Mouse (Mus musculus): ENCODE results near the gene Thada.
A peak's percentile ranks its signal among the peaks of the same experiment; 100 is the strongest.
"Not testable (repeated sequence)": the region's sequence is repeated elsewhere in the genome, so short reads cannot be mapped to it uniquely, and the experiment has no call there.

Gene Thada

DNA sequence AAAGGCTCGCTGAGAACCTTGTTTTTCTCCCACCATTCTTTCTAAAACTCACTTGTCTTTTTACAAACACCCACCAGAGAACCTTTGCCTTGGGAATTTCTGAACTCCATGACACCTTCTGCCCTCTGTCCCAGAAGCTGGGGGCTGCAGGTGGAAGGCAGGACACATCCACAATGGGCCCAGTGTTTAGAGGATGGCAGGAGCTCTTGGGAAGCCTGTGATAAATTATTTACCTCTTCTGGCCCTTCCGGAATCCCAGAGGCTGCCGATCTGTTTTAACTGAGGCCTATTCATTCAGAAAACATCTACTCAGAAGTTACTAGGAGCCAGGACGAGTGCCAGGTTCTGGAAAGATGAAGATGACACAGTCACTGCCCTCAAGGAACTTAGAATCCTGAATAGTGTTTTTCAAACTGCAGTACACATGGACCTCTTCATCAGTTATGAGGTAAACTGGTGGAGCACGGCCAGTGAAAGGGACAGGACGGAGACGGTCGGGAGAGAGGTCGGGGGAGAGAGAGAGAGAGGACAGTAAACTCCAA lies 209.7 kb downstream of the Thada start:
- DNase-seq = peak; percentile 38 to 53

DNA sequence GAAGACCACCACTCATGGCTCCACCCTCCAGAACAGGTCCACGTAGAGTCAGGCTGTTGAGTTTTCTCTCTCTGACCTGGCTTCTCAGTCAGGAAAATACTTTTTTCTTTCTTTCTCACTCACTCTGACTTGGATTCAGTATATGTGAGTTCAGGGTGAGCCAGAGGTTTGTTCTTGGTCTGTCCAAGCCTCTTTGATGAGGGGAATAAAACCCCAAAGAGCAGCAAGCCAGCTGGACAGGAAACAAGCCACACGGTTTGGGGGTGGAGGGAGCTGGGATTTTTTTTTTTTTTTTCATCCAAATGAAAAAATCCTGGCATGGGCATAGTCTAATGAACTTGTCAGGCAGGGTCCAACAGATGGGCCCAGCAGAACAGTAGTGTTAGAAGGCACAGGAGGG lies 210.2 kb downstream of the Thada start:
- no peak for DNase-seq

DNA sequence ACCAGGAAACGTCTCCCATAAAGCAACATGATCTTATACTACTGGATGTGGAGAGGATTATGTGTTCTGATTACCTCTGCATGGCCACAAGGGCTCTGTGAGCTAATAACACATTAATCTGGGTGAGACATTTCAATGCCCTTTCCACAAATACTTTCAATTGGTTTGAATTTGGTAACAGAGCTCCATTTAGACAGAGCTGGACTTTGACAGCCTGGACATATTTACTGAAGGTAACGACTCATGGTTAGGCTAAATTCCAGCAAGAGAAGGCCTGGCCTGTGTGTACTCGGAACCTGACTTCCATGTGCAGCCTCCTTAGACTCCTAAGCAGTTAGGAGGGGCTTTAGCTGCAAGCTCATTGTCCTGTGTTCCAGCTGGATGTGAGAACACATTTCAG lies 214.6 kb downstream of the Thada start:
- no peak for DNase-seq

DNA sequence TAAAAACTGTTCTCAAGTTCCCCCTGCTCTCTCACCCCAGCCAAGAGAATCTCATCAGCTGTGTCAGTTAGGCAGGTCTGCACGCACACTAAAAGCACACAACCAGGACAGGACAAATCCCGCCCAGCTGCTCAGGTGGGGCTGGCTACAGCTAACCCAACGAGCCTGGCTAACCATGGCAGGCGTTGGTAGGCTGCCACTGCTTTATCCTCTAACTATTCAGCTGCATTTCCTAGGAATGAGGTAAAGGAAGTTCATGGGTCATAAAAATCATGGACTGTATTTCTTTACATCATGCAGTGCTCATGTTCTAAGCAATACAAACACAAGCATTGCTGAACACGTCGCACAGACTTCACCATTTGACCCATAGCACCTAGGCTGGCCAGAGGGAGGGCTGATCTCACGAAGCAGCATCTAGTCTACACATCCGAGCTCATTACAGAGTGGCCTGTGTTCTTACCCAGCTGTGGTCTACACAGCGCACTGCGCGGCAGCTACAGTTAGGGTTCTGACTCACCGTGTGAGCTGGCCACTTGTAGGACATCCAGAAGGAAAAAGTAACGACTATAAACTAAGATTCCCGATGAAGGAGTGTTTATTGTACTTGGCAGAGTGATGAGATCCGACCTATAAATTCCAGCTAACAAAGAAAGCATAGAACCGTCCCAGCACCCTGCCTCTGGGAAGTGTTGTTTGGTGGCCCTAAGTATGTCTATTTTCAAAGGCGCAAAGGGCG lies 221.7 kb downstream of the Thada start:
- DNase-seq = no peak

DNA sequence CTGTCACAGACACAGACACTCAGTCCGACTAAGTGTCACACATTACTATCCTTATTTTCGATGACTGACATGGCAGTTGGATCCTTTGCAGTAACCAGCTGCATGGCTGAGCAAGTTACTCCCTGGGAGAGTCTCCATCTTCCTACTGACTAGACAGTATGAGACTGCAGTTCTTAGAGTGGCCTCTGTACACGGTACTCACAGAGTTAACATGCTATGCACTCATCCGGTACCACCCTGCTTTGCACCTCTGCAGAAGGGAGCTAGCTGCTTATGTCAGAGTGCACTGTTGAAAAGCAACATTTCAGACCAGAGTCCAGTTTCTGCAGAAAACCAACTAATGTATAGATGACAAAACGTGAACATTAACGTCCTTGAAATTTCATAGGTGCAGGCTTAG lies 222.2 kb downstream of the Thada start:
- DNase-seq = no peak

DNA sequence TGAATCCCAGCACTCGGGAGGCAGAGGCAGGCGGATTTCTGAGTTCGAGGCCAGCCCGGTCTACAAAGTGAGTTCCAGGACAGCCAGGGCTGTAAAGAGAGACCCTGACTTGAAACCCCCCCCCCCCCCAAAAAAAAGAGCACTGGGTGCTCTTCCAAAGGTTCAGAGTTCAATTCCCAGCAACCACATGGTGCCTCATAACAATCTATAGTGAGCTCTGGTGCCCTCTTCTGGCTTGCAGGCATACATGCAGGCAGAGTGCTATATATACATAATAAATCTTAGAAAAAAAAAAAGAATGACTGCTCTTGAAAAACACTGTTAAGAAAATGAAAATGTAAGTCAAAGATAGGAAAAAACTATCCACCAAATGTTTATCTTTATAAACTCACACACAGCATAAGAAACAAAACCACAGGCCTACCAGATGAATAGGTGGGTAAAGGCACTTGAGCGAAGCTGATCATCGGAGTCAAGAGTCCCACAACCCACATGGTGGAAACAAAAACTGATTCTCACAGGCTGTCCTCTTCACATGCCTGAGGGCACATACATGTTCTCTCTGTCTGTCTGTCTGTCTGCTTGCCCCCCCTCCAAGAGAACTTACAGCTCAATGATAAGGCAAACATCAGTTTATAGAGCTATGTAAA lies 224.6 kb downstream of the Thada start:
- no peak for DNase-seq

DNA sequence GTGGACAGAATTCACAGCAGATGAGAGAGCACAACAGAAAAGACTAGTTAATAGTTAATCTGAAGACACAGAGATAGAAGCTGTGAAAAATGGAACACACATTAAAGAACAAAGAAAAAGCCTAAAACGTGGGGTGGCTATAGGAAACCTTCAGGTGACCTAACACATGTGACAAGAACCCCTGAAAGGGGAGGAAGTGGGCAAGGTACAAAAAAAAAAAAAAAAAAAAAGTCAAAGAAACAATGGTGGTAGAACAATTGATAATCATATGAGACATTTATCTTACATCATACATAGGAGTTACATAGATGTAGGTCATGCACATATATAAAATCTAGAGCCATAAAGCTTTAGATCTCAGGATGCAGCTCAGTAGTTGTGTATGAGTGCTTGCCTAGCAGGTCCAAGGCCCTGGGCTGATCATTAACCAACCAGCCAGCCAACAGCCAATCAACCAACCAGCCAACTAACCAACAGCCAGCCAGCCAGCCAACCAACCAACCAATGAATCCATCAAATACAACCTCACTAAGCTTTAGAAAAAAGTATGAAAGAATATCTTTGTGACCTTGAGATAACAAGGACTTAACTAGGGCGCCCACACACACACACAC lies 226.2 kb downstream of the Thada start:
- DNase-seq = peak; percentile 39 to 74

DNA sequence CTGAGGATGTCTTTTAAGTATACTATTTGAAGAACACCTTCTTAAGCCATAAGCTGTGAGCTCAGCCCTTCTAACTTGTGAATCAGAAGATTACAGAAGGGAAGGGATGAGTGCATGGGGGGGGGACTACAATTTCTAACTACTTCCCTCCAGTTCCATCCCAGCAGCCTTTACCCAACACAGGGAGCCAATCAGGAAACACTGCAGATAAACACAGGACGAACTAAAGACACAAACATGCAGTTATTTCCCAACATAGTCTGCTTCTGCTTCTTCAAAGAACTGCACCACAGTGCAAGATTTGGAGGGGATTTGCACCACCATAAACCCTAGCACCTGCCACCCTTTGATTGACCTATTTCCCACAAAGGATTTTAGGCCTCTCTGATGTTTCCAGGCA lies 227.8 kb downstream of the Thada start:
- DNase-seq = no peak

DNA sequence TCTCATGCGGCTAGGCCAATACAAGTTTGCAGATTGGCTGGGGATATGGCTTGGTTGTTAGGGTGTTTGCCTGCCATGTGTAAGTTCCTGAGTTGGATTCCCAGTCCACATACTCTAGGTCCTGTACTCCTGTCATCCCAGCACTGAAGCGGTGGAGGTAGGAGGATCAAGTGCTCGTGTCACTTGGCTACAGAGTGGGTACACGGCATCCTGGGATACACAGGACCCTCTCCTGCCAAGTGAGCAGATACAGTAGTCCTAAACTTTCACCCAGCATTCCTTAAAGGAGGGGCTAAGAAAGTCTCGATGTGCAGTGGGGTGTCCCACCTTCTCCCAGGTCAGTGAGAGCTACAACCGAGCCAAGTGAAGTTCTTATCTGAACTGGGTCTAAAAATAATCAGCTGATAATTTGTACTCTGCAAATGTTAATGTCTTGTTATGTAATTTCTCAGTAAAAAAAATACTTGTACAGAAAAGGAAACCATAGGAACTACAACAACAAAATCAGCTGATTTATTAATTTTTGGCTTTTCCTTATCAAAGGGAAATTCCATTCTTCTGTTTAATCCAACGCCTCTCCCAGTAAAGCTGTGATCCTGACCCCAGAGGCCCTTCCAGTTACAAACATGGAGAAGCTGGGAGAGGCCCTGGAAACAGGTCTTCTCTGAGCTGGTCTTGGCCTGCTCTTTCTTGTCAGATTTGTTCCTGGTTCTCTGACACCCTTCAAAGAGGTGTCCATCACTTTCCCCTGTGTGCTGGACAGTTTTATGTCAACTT lies 229.0 kb downstream of the Thada start:
- peak in 1 of 2 experiments; percentile 31 for DNase-seq

DNA sequence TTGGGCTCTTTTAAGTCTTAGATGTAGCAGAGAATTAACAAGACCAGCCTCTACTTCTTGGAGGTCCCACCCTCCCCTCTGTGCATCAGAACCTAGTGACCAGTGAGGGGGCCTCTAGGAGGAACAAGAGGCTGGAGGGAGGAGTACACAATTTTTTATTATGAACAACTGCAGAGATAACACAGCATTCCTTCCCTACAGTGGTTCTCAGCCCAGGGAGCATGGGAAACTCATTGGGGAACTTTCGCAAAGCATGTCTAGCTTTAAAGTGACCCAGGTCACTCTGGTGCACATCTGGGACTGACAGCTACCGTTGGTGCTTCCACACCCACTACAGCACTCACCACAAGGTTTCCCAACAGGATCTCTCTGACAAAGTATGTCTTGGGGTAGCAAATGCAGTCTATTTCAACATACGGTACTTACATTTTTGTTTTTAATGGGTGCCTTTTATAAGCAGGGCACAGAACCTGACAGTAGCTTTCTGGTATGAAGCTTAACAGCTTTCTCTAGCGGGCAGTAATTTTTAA lies 230.5 kb downstream of the Thada start:
- no peak for DNase-seq

DNA sequence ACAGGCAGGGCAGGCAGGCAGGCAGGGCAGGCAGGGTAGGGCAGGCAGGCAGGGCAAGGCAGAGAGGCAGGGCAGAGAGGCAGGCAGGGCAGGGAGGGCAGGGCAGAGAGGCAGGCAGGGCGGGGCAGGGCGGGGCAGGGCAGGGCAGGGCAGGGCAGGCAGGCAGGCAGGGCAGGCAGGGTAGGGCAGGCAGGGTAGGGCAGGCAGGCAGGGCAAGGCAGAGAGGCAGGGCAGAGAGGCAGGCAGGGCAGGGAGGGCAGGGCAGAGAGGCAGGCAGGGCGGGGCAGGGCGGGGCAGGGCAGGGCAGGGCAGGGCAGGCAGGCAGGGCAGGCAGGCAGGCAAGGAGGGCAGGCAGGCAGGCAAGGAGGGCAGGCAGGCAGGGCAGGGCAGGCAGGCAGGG lies 231.2 kb downstream of the Thada start:
- DNase-seq = not testable (repeated sequence)

DNA sequence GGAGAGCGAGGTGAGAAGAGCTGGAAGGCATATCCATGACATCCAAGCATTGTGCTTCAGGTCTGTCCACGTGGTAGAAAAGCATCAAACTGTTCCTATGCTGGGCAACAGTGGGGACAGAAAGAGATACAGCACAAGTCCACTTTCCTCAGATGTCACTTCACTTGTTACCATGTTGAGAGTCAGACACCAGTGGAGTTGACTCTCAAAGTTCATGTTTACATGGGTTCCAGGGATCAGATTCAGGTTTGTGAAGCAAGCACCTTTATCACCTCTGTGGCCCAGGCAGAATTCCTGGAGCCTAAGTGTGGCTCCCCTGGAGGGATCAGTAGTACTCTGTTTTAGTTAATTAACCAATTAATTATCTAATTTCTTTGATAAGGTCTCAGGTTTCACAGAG lies 232.2 kb downstream of the Thada start:
- DNase-seq = no peak

DNA sequence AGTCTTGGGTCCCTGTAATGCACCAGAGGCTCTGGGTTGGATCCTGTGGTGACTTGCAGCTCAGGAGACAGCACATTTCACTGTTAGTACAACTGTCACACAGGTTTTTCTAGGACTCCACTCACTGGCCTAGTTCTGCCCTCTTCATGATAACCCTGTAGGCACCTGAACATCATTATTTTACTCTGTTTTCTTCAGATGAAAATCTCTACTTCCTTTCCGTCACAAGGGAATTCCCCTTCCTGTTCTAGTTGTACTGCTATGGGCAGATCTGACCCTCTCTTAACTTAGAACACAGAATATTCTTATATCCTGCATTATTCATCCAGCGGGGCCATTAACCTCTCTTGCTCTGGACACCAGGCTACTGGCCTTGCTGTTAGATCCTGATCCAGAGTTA lies 234.6 kb downstream of the Thada start:
- DNase-seq = no peak

DNA sequence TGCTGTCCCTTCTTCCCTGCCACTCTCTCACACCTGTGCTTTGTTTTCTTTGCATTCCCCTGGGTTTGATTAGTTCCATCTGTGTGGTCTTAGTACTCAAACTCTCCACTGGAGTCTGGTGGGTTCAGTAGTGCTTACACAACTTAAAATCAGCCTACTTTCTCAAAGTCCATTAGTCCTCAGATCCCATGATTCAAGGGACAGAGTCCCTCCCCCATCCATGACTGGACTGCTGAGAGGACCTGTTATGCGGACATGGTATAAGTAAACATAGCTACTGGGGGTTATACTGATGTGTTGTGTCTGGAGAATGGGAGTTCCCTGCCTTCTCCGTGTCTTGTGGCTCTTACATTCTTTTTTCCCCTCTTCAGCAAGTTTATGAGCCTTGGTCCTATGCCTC lies 237.8 kb downstream of the Thada start:
- DNase-seq = peak in 1 of 2 experiments; percentile 44

DNA sequence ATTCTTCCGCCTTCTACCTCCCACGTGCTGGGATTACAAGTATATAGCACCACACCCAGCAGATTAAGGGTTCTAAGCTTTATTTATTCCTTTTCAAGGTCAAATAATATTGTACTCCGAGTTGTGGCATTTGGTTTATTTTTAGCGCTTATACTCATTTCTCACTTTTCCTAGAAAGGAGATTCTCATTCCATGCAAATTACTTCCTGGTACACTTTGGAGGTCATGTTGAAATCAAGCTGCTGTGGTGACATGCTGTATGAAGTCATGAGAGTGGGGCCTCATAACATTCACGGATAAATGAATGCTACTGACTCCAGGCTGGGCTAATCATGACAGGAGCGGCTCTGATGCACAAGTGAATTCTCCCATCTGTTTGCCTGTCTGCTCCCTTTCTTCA lies 239.3 kb downstream of the Thada start:
- no peak for DNase-seq

DNA sequence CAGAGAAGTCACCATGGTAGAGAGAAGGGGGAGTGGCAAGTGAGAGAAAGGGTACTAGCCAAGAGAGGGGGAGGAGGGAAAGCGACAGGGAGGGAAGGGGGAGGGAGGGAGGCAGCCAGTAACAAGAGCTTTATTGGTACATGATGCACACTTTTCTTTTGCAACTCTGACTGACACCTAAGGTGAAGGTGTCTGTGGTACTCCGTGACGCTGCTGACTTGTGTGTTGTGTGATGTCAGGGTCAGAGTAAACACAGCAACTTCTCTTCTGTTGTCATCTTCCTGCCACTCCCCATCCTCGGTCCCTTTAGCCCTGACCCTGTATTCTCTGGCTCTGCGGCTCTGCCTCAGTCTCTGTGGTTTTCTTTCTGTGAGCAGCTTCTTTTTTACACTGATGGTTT lies 239.8 kb downstream of the Thada start:
- no peak for DNase-seq

DNA sequence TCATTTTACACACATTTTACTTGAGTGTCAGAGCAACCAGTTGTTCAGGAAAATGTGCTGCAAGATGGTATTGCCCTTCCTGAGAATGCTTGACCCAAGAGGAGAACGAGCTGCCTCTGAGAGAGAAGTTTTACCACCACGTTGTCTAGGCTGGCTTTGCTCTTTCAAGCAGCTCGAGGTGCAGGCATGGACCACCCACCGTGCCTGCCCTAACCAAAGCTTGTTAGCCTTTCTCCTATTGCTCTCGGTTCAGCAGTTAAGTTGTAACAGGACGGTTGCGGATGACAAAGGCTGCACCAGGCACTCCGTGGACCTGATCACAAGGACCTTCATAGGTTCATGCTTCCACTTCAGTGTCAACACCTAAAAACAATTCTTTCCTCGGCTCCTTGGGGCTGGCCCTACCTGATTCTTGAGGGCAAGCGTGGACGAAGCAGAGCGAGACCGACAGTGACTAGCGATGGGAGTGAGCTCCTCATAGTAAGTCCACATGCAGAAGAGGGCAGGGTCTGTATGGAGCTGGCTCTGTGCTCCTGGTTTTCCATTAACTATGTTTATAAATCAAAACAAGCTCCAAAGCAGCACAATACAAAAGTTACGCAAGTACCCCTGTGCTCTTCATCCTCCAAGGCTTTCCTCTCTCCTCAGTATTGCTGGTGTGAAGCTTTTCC lies 241.7 kb downstream of the Thada start:
- peak; percentile 35 to 43 for DNase-seq

DNA sequence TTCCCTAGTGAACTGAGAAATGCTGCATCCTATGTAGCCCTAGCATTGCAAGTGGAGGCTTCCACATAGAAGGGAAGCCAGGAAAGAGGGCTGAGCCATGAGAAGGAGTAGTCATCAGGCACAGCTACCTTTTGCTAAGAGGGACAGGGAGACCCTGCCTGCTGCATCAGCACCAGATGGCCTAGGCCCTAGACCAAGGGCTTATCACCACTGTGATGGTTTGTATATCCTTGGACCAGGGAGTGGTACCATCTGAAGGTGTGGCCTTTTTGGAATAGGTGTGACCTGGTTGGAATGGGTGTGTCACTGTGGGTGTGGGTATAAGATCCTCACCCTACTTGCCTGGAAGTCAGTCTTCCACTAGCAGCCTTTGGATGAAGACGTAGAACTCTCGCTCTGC lies 247.2 kb downstream of the Thada start:
- DNase-seq = not testable (repeated sequence)

DNA sequence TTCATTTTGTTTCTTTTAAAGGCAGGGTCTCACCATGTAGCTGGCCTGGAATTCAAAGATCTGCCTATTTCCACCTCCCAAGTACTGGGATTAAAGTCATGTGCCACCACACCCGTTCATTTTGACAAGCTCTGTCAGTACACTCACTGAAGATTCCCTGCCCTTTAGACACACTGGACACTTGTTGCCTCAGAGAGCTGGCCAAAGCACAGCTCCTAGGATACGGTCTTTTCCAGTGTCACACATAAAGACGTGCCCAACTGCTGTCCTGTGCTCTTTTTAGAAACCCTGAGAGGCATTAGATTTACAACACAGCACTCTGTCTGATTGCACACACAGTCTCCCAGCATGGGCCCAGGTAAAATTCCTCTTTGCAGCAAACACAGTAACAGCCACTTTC lies 248.3 kb downstream of the Thada start:
- DNase-seq = no peak

DNA sequence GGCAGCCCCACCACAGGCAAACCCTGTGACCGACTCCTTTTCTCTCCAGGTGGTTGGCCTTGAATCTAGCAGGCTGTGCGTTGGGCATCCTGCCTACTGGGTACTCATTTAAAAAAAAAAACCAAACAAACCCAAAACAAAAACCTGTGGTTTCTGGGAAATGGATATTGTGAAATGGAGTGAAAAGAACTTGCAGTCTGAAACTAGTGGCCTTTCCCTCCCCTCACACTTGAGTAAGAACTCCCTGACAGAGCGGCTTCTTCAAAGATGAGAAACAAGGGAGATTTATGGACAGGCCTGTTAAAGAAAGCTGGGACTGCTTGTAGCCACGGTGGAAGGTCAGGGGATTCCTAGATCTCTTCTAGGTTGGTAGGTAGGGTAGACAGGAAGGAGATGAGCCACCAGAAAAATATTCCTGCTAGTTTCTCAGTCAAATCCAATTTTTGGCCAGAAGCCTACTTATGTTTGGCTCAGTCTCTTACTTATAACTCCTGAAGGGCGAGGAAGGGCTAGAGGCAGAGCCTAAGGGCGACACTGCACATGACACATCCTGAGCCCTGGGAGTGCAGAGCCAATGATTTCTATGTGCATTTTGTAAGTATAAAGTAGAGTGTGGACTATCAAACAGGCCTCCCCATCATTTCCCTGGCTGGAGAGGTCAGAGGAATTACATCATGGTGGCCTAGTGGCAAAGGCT lies 250.6 kb downstream of the Thada start:
- no peak for DNase-seq

DNA sequence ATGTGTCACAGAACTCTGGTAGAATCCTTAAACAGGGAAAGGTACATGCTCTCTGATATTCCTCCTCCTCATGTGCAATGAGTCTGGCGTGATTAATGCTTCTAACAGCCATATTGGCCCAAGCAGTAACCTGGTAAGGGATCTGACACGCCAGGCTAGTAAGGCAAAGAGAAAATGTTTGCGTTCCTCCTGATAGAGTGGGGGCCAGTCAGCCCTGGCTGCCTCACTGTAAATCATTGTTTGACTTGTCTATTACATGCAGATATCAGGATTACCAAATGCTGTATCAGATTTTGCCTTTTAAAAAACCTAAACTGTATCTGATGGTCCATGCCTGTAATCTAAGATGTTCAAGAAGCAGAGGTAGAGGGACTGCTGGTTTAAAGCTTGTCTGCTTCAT lies 252.5 kb downstream of the Thada start:
- DNase-seq = no peak

DNA sequence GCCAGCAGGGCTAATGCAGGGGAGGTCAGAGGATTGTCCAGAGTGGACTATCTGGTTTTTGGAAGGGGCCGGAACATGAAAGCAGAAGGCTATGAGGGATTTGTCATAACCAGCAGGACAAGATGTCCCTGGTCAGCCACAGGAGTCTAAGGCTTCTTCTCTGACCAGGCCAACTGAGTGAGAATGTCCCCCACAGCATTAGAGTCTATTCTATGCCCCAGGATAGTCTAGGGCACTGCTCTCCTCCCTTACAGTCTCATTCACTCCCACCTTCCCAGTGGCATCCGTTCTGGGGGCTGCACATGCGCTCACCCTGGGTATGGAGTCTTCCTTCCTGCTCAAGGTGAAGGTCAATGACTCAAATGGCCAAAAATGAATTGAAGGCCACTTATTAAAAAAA lies 258.4 kb downstream of the Thada start:
- no peak for DNase-seq
